Mouse (Mus musculus) heart, postnatal 0 days (tissue): ENCODE data around the gene Dip2b.

ENCODE experiments used
- CTCF ChIP-seq: IDR thresholded peaks from 2 replicates; pipeline ENCODE4 v1.5.1; 2016; ENCODE audit warnings: antibody characterized with exemption, control low read depth, low read depth
- EP300 ChIP-seq: IDR thresholded peaks from 2 replicates; pipeline ENCODE4 v1.6.1; 2016; ENCODE audit warnings: antibody characterized with exemption, low read depth

DNA sequence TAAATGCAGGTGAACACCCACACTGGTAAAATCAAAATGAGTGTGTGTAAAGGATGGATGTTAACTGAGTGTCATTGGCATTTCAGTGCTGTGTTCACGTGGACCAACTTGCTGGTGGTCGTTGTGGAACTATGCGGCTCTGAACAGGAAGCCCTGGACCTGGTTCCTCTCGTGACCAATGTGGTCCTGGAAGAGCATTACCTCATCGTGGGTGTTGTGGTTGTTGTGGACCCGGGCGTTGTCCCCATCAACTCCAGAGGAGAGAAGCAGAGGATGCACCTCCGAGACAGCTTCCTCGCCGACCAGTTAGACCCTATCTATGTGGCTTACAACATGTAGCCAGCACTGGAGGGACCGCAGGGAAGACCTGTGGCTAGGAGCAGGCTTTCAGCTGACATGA, 176.6 kb downstream of the Dip2b start:
- TF ChIP-seq CTCF (no peak), EP300 (no peak)
